Mouse (Mus musculus) megakaryocyte, embryonic 14.5 days (primary cell): ENCODE results near the gene Calm3.

Experiments
- FLI1 ChIP-seq: IDR thresholded peaks from 2 replicates; pipeline ENCODE4 v1.6.1; 2012; ENCODE audit warnings: low read length, inconsistent platforms, mixed read lengths
- GATA1 ChIP-seq: IDR thresholded peaks from 3 replicates; pipeline ENCODE4 v1.6.1; 2012; ENCODE audit warnings: mixed read lengths, low read length, inconsistent platforms, borderline replicate concordance

DNA sequence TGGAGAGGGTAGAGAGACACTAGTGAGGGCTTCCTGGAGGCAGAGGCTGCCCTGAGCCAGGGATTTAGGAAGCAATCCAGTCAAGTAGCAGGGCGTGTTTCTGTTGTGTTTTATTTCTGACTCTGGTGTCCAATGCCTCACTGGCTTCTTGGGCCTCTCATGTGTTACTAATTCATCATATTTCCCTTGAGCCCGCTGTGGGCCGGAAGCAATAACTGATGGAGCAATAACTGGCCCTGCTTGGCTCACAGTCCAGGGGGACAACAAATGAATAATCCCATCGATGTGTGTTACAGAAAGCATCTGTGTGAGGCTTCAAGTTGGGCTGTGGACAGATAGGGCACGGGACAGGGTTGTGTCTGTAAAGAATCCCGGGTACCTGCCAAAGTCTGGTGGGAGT, 11.6 kb downstream of the Calm3 start:
- TF ChIP-seq GATA1 (no peak), FLI1 (no peak)
